ENCODE assay signal across 10 mouse cellular contexts in the genomic region with DNA sequence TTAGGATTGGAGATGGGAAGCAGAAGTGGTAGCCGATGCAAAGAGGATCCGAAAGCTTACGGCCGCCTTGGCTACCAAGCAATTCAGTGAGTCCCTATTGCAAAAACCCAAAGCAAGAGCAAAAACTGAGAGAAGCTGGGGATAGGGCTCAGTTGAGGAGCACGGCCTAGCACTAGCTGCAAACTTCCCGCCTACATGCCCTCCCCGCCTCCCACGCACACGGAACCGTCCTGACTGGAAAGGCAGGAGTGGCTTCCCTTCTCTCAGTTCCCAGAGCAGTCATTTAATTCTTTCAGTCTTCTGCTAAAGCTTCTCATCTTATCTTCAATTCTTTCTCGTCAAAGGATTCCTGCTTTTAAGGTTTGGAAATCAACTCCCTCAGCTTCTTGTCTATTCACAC. TPM values are rescaled to one million over a fixed set of nuclear protein-coding genes. Genes with fewer than 3 reads are reported as not detected.
A peak's percentile ranks its signal among the peaks of the same experiment; 100 is the strongest.
DNase-seq lines count a peak whose midpoint lies in the region; ATAC-seq and TF ChIP-seq lines count a peak whose summit lies in the region.
"Had no signal": no experiment of that assay in that cellular context is flagged by ENCODE, and none has a peak within 500 bp of the region (broad histone marks: within the 10 kb centered on the region; RNA-seq: fewer than 3 reads in every experiment).

No protein-coding gene starts in this region.

- no peak for TF ChIP-seq EP300 in stomach, postnatal 0 days (optimal IDR thresholded peaks at IDR 0.05)

- no peak overlapping the region for H3K4me3 ChIP-seq in stomach, postnatal 0 days (ENCODE audit: low read depth, low read length)
- H3K4me3 ChIP-seq in midbrain, embryonic 13.5 days (replicated peaks): no peak overlapping the region

- DNase-seq in gastrocnemius, postnatal 14 days: peak; percentile 6
- DNase-seq in gastrocnemius, postnatal 10 days: no peak
- peak; percentile 13 to 46 for DNase-seq in right cerebral cortex, adult 2 months (ENCODE audit: low spot score in 2 of 2)
- DNase-seq in right cerebral cortex, postnatal 4 days: no peak
- peak; percentile 7 for DNase-seq in induced T-regulatory cell, adult 2 months (ENCODE audit: low read depth)
- DNase-seq in stomach, postnatal 0 days (ENCODE audit: low spot score): peak; percentile 35
- no peak for DNase-seq in natural killer cell, adult 2 months (ENCODE audit: low spot score in 2 of 2)

- H3K27me3 ChIP-seq in stomach, postnatal 0 days (ENCODE audit: control insufficient read depth, insufficient read depth, low read length): no peaks in the 10 kb centered on the region
- H3K27me3 ChIP-seq in midbrain, embryonic 13.5 days: no peaks in the 10 kb centered on the region
- H3K27me3 ChIP-seq: limb, embryonic 13.5 days; Patski had no signal

- WGBS in stomach, postnatal 0 days: 75% methylated on average over 11 of the region's 11 CpGs
- whole genome bisulfite sequencing in midbrain, embryonic 13.5 days: 90% methylated on average over 11 of the region's 11 CpGs

- no peak for ATAC-seq in stomach, postnatal 0 days (ENCODE audit: low FRiP score, low TSS enrichment)
- no peak for ATAC-seq in midbrain, embryonic 13.5 days
- ATAC-seq: Patski had no signal

- H3K27ac ChIP-seq in stomach, postnatal 0 days (replicated peaks): no peak overlapping the region
- no peak overlapping the region for H3K27ac ChIP-seq in midbrain, embryonic 13.5 days

- H3K4me1 ChIP-seq in stomach, postnatal 0 days (replicated peaks; ENCODE audit: control insufficient read depth, insufficient read depth): no peaks in the 10 kb centered on the region
- peaks cover 18% of the 10 kb centered on the region for H3K4me1 ChIP-seq in midbrain, embryonic 13.5 days (replicated peaks)

- H3K9ac ChIP-seq in stomach, postnatal 0 days (ENCODE audit: low read length): no peak overlapping the region
- no peak overlapping the region for H3K9ac ChIP-seq in midbrain, embryonic 13.5 days (replicated peaks)

- no peaks in the 10 kb centered on the region for H3K9me3 ChIP-seq in stomach, postnatal 0 days (ENCODE audit: control insufficient read depth, low read length)
- no peaks in the 10 kb centered on the region for H3K9me3 ChIP-seq in midbrain, embryonic 13.5 days
- H3K9me3 ChIP-seq: limb, embryonic 13.5 days had no signal

- intact Hi-C loops in gastrocnemius, postnatal 14 days (cut with DNase I; ENCODE audit: low total_unique reads): no loop called here

- no peak overlapping the region for H3K4me2 ChIP-seq in stomach, postnatal 0 days (replicated peaks; ENCODE audit: low read depth)
- no peak overlapping the region for H3K4me2 ChIP-seq in midbrain, embryonic 13.5 days (replicated peaks)

- H3K36me3 ChIP-seq in stomach, postnatal 0 days (ENCODE audit: control insufficient read depth, insufficient read depth, low read length): no peaks in the 10 kb centered on the region
- no peaks in the 10 kb centered on the region for H3K36me3 ChIP-seq in midbrain, embryonic 13.5 days

- no peak for TF ChIP-seq CTCF in stomach, postnatal 0 days (IDR thresholded peaks at IDR 0.05; ENCODE audit: low read depth)

RNA-seq across cellular contexts. Expression of a gene that starts 1.5 kb away (rescaled TPM):
- total RNA-seq in gastrocnemius, postnatal 14 days (2021): 10 to 100 TPM in 1 of 2 experiments, 1 to 10 TPM in 1; 6.0 to 10.3 TPM
- total RNA-seq in gastrocnemius, postnatal 10 days (2021): 1 to 10 TPM; 6.5 to 8.5 TPM
- 4.2 and 4.3 TPM in 2 replicates for polyA plus RNA-seq in stomach, postnatal 0 days (2015; fragmentation: Nextera tagmentation; extraction: Ambion mirVana)
- 14.4 and 16.3 TPM in 2 replicates for polyA plus RNA-seq in midbrain, embryonic 13.5 days (2015; fragmentation: Nextera tagmentation; extraction: Ambion mirVana)

RNA-seq across cellular contexts. Expression of a gene that starts 1.7 kb away (rescaled TPM):
- 10 to 100 TPM in 1 of 2 experiments, 1 to 10 TPM in 1; 9.7 to 14.5 TPM for total RNA-seq in gastrocnemius, postnatal 14 days (2021)
- 10 to 100 TPM; 14.9 to 24.5 TPM for total RNA-seq in gastrocnemius, postnatal 10 days (2021)
- polyA plus RNA-seq in stomach, postnatal 0 days (2015; fragmentation: Nextera tagmentation; extraction: Ambion mirVana): 3.8 and 4.0 TPM in 2 replicates
- 24.5 and 25.7 TPM in 2 replicates for polyA plus RNA-seq in midbrain, embryonic 13.5 days (2015; fragmentation: Nextera tagmentation; extraction: Ambion mirVana)

Comparison
In these comparisons a context has a peak if more than half of its experiments do, and no peak if none do; other contexts are left out.
1. DNase-seq: peak in gastrocnemius, postnatal 14 days (single experiment), right cerebral cortex, adult 2 months (2 of 2), induced T-regulatory cell, adult 2 months (single experiment) and stomach, postnatal 0 days (single experiment); none in gastrocnemius, postnatal 10 days (single experiment), right cerebral cortex, postnatal 4 days (single experiment) and natural killer cell, adult 2 months (0 of 2).